Mouse (Mus musculus): ENCODE measurements around the gene Mef2d. TPM values are rescaled to one million over a fixed set of nuclear protein-coding genes. Genes with fewer than 3 reads are reported as not detected.

The Mef2d gene
- polyA plus RNA-seq, 1 experiment from 2014 or later, result 41.7 TPM

- Histone ChIP-seq H3K36me3 (ENCODE audit: control insufficient read depth, insufficient read depth, low read length) (no peaks in the 10 kb centered on the region), H3K9ac (ENCODE audit: low read depth, low read length) (no peak overlapping the region), H3K9me3 (ENCODE audit: control insufficient read depth, low read length) (no peaks in the 10 kb centered on the region), H3K4me1 (ENCODE audit: control insufficient read depth, insufficient read depth, low read length) (no peaks in the 10 kb centered on the region), H3K4me2 (ENCODE audit: low read depth, low read length) (no peak overlapping the region), H3K27ac (replicated peaks; ENCODE audit: low read depth, low read length) (no peak overlapping the region), H3K4me3 (ENCODE audit: low read depth, low read length) (no peak overlapping the region), H3K27me3 (replicated peaks; ENCODE audit: control insufficient read depth, insufficient read depth, low read length) (peaks cover 46% of the 10 kb centered on the region)
- WGBS, result 28% methylated on average over 9 of the region's 9 CpGs
- ATAC-seq (ENCODE audit: low read depth) (peak; percentile 63; the same call in 1 of the 2 replicates), DNase-seq (ENCODE audit: low spot score) (peak; percentile 65)
Observed at GRCm38 (mm10) chr3:88191820-88192616, 49.8 kb downstream of the Mef2d start.

DNA sequence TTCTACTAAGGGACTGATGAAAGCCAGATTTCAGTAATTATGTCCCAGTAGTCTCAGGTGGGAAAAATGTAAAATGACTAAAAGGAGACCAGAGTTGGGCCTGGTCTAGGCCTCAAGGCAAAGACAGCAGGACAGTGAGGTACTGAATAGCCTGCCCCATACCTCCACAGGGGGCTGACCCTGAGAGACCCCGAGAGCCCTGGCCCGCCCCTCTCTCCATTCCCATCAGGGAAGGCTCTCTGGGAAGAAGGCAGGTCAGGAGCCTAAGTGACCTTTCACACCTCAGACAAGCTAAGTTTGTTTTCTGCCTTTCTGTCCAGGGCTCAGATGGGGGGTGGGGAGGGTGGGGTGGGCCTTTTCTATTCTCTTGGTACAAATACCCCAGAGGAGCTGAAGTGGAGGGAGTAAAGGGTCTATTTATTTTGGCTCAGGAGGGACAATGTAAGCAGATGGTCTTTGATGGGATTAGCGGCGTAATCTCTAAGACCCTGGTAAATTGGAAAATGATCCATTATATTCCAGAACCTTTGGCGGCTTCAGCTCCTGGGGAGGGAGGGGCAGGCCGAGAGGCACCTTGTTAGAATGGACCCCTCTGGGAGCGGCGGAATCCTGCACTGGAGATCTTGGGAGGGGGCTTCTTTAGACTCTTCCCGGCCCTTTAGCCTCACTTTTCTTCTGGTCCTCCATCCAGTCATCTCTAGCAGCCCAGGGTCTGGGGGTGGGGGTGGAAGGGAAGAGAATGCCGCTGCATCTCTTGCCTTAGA, 55.8 kb downstream of the Mef2d start:
- WGBS, result 9% methylated on average over 10 of the region's 10 CpGs
- DNase-seq (ENCODE audit: low spot score) (no peak), ATAC-seq (ENCODE audit: low read depth) (no peak)
- H3K4me2 ChIP-seq (ENCODE audit: low read depth, low read length), result no peak overlapping the region
- H3K27me3 ChIP-seq (replicated peaks; ENCODE audit: control insufficient read depth, insufficient read depth, low read length), result peaks cover 94% of the 10 kb centered on the region
- no peaks in the 10 kb centered on the region for H3K9me3 ChIP-seq (ENCODE audit: control insufficient read depth, low read length)
- no peak overlapping the region for H3K9ac ChIP-seq (ENCODE audit: low read depth, low read length)
- no peaks in the 10 kb centered on the region for H3K36me3 ChIP-seq (ENCODE audit: control insufficient read depth, insufficient read depth, low read length)
- no peak overlapping the region for H3K4me3 ChIP-seq (ENCODE audit: low read depth, low read length)
- no peak overlapping the region for H3K27ac ChIP-seq (replicated peaks; ENCODE audit: low read depth, low read length)
- H3K4me1 ChIP-seq (ENCODE audit: control insufficient read depth, insufficient read depth, low read length), result peaks cover 7% of the 10 kb centered on the region; the same call in 1 of the 2 replicates

GRCm38 (mm10) chr3:88198505-88199020, 56.4 kb downstream of the Mef2d start:
- no peaks in the 10 kb centered on the region for H3K36me3 ChIP-seq (ENCODE audit: control insufficient read depth, insufficient read depth, low read length)
- H3K27ac ChIP-seq (replicated peaks; ENCODE audit: low read depth, low read length), result no peak overlapping the region
- H3K9me3 ChIP-seq (ENCODE audit: control insufficient read depth, low read length), result no peaks in the 10 kb centered on the region
- no peak overlapping the region for H3K9ac ChIP-seq (ENCODE audit: low read depth, low read length)
- H3K27me3 ChIP-seq (replicated peaks; ENCODE audit: control insufficient read depth, insufficient read depth, low read length), result peaks cover 95% of the 10 kb centered on the region
- DNase-seq (ENCODE audit: low spot score), result no peak
- H3K4me2 ChIP-seq (ENCODE audit: low read depth, low read length), result no peak overlapping the region
- 2% methylated on average over 9 of the region's 9 CpGs for WGBS
- no peak for ATAC-seq (ENCODE audit: low read depth)
- peaks cover 7% of the 10 kb centered on the region; the same call in 1 of the 2 replicates for H3K4me1 ChIP-seq (ENCODE audit: control insufficient read depth, insufficient read depth, low read length)
- no peak overlapping the region for H3K4me3 ChIP-seq (ENCODE audit: low read depth, low read length)

- Histone ChIP-seq H3K4me1 (ENCODE audit: control insufficient read depth, insufficient read depth, low read length) (peaks cover 7% of the 10 kb centered on the region; the same call in 1 of the 2 replicates), H3K36me3 (ENCODE audit: control insufficient read depth, insufficient read depth, low read length) (no peaks in the 10 kb centered on the region), H3K27ac (replicated peaks; ENCODE audit: low read depth, low read length) (no peak overlapping the region), H3K27me3 (replicated peaks; ENCODE audit: control insufficient read depth, insufficient read depth, low read length) (peaks cover 96% of the 10 kb centered on the region), H3K4me2 (ENCODE audit: low read depth, low read length) (no peak overlapping the region), H3K9ac (ENCODE audit: low read depth, low read length) (no peak overlapping the region), H3K4me3 (ENCODE audit: low read depth, low read length) (no peak overlapping the region), H3K9me3 (ENCODE audit: control insufficient read depth, low read length) (no peaks in the 10 kb centered on the region)
- DNase-seq (ENCODE audit: low spot score), result no peak
- WGBS, result 43% methylated on average over 2 of the region's 2 CpGs
- ATAC-seq (ENCODE audit: low read depth), result no peak
Observed at GRCm38 (mm10) chr3:88199541-88200110, 57.5 kb downstream of the Mef2d start.

DNA sequence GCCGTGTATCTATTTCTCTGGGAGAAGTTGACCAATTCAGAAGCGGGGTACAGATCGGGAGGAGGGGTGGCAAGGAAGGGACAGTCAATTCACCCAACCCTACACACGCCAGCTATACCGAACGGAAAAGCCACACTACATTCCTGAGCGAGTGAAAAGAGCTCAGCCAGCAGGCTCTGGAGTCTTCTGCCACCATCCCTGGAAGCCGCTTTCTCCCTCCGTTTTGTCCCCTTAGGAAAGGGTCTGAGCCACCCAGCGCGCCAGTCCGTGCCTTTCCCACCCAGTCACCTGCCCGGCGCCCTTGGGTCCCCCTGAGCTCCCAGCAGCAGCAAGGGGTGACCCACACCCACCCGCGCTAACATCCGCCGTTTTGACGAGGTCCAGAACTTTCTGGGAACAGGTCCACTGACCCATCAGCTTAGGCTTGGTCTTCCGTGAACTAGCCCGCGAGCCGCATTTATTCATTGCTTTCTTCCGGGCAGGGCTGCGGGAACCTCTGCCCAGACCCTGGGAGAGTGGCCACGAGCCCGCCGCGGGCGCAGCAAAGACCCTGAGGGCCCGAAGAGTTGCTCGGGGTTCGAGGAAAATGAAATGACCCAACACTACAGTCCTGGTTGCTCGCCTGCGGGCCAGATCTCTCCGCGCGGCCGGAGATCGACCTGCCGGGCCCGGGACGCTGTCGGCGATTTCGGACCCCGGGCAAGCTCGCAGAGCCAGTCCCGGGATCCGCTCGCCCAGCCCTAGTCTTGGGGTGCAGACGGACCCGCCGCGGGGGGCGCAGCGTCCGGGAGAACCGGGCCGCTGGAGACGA, 58.2 kb downstream of the Mef2d start:
- H3K27ac ChIP-seq (replicated peaks; ENCODE audit: low read depth, low read length), result no peak overlapping the region
- H3K9ac ChIP-seq (ENCODE audit: low read depth, low read length), result peak overlapping the region; percentile 46
- DNase-seq (ENCODE audit: low spot score), result no peak
- peaks cover 7% of the 10 kb centered on the region; the same call in 1 of the 2 replicates for H3K4me1 ChIP-seq (ENCODE audit: control insufficient read depth, insufficient read depth, low read length)
- no peak for ATAC-seq (ENCODE audit: low read depth)
- WGBS, result 2% methylated on average over 36 of the region's 61 CpGs
- no peaks in the 10 kb centered on the region for H3K36me3 ChIP-seq (ENCODE audit: control insufficient read depth, insufficient read depth, low read length)
- peak overlapping the region; percentile 32 for H3K4me3 ChIP-seq (ENCODE audit: low read depth, low read length)
- H3K9me3 ChIP-seq (ENCODE audit: control insufficient read depth, low read length), result no peaks in the 10 kb centered on the region
- H3K4me2 ChIP-seq (ENCODE audit: low read depth, low read length), result peak overlapping the region; percentile 50
- H3K27me3 ChIP-seq (replicated peaks; ENCODE audit: control insufficient read depth, insufficient read depth, low read length), result peaks cover 99% of the 10 kb centered on the region

- Histone ChIP-seq H3K9me3 (ENCODE audit: control insufficient read depth, low read length) (no peaks in the 10 kb centered on the region), H3K27me3 (replicated peaks; ENCODE audit: control insufficient read depth, insufficient read depth, low read length) (peaks cover 99% of the 10 kb centered on the region), H3K27ac (replicated peaks; ENCODE audit: low read depth, low read length) (no peak overlapping the region), H3K4me3 (ENCODE audit: low read depth, low read length) (peak overlapping the region; percentile 32), H3K4me2 (ENCODE audit: low read depth, low read length) (peak overlapping the region; percentile 50), H3K9ac (ENCODE audit: low read depth, low read length) (peak overlapping the region; percentile 46), H3K4me1 (ENCODE audit: control insufficient read depth, insufficient read depth, low read length) (peaks cover 7% of the 10 kb centered on the region; the same call in 1 of the 2 replicates), H3K36me3 (ENCODE audit: control insufficient read depth, insufficient read depth, low read length) (no peaks in the 10 kb centered on the region)
- no peak for ATAC-seq (ENCODE audit: low read depth)
- no peak for DNase-seq (ENCODE audit: low spot score)
- WGBS, result 1% methylated on average over 27 of the region's 37 CpGs
Observed at GRCm38 (mm10) chr3:88200972-88201330, 58.8 kb downstream of the Mef2d start.

- no peak for ATAC-seq (ENCODE audit: low read depth)
- Histone ChIP-seq H3K4me1 (ENCODE audit: control insufficient read depth, insufficient read depth, low read length) (peaks cover 7% of the 10 kb centered on the region; the same call in 1 of the 2 replicates), H3K4me2 (ENCODE audit: low read depth, low read length) (no peak overlapping the region), H3K9me3 (ENCODE audit: control insufficient read depth, low read length) (no peaks in the 10 kb centered on the region), H3K36me3 (ENCODE audit: control insufficient read depth, insufficient read depth, low read length) (no peaks in the 10 kb centered on the region), H3K4me3 (ENCODE audit: low read depth, low read length) (no peak overlapping the region), H3K9ac (ENCODE audit: low read depth, low read length) (no peak overlapping the region), H3K27me3 (replicated peaks; ENCODE audit: control insufficient read depth, insufficient read depth, low read length) (peaks cover 100% of the 10 kb centered on the region), H3K27ac (replicated peaks; ENCODE audit: low read depth, low read length) (no peak overlapping the region)
- 13% methylated on average over 5 of the region's 5 CpGs for WGBS
- DNase-seq (ENCODE audit: low spot score), result no peak
Observed at GRCm38 (mm10) chr3:88201640-88202039, 59.5 kb downstream of the Mef2d start.

DNA sequence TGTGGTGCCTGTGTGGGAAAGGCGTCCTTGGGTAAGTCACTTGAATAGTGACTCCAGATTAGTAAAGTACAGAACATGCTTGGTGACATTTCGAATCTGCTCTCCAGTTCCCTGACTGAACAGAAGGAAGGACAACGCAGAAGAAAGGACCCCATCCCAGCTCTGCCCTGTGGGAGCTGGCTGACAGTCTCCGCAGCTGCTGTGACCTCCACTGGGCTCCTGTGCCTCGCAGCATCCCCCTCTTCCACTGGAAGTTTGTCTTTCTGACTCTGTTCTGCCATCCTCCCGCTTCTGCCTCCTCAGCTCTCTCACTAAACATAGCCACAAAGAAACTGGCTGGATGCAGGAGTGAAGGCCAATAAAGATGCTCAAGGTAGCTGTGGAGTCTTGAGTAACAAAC, 60.8 kb downstream of the Mef2d start:
- no peaks in the 10 kb centered on the region for H3K9me3 ChIP-seq (ENCODE audit: control insufficient read depth, low read length)
- DNase-seq (ENCODE audit: low spot score) (no peak), ATAC-seq (ENCODE audit: low read depth) (no peak)
- peaks cover 100% of the 10 kb centered on the region for H3K27me3 ChIP-seq (replicated peaks; ENCODE audit: control insufficient read depth, insufficient read depth, low read length)
- no peak overlapping the region for H3K4me2 ChIP-seq (ENCODE audit: low read depth, low read length)
- H3K4me3 ChIP-seq (ENCODE audit: low read depth, low read length), result no peak overlapping the region
- H3K4me1 ChIP-seq (ENCODE audit: control insufficient read depth, insufficient read depth, low read length), result peaks cover 7% of the 10 kb centered on the region; the same call in 1 of the 2 replicates
- no peak overlapping the region for H3K27ac ChIP-seq (replicated peaks; ENCODE audit: low read depth, low read length)
- no peak overlapping the region for H3K9ac ChIP-seq (ENCODE audit: low read depth, low read length)
- WGBS, result 7% methylated on average over 6 of the region's 6 CpGs
- no peaks in the 10 kb centered on the region for H3K36me3 ChIP-seq (ENCODE audit: control insufficient read depth, insufficient read depth, low read length)
